In genomic region chr7:133580296-133580640, GRCm38 (mm10) we compare ENCODE assay signal across 27 mouse cellular contexts. TPM values are rescaled to one million over a fixed set of nuclear protein-coding genes. Genes with fewer than 3 reads are reported as not detected.
DNase-seq lines count a peak whose midpoint lies in the region; ATAC-seq and TF ChIP-seq lines count a peak whose summit lies in the region.
"Had no signal": no experiment of that assay in that cellular context is flagged by ENCODE, and none has a peak within 500 bp of the region (broad histone marks: within the 10 kb centered on the region; RNA-seq: fewer than 3 reads in every experiment).

No protein-coding gene starts in this region.

- no peak overlapping the region for H3K4me3 ChIP-seq in kidney, adult 2 months (ENCODE audit: insufficient read depth, low read depth, low read length)
- H3K4me3 ChIP-seq: forebrain, embryonic 10.5 days; heart, adult 2 months; limb, embryonic 10.5 days had no signal

- no peak overlapping the region for H3K27ac ChIP-seq in kidney, adult 2 months (ENCODE audit: insufficient read depth, low read depth, low read length)
- H3K27ac ChIP-seq: forebrain, embryonic 10.5 days; heart, adult 2 months; hindbrain, embryonic 14.5 days; limb, embryonic 10.5 days had no signal

- no peaks in the 10 kb centered on the region for H3K4me1 ChIP-seq in kidney, adult 2 months (ENCODE audit: control insufficient read depth, insufficient read depth, low read length)

- intact Hi-C loops in left cerebral cortex, postnatal 36 days (cut with DNase I) = no loop called here

- ATAC-seq in frontal cortex, adult (ENCODE audit: low TSS enrichment) = peak; percentile 77
- no peak for ATAC-seq in CD4-positive, CD25-positive, alpha-beta regulatory T cell, adult 4 months
- ATAC-seq: forebrain, postnatal 0 days; midbrain, embryonic 16.5 days had no signal

- no peaks in the 10 kb centered on the region for H3K27me3 ChIP-seq in kidney, adult 2 months (replicated peaks; ENCODE audit: control insufficient read depth, insufficient read depth, low read length)

- no peak for TF ChIP-seq CTCF in kidney, adult 2 months (conservative IDR thresholded peaks at IDR 0.05; ENCODE audit: insufficient read depth, insufficient read length, low read depth, low read length)

- H3K36me3 ChIP-seq in kidney, adult 2 months (ENCODE audit: control insufficient read depth, insufficient read depth, low read length) = no peaks in the 10 kb centered on the region
- H3K36me3 ChIP-seq: forebrain, embryonic 10.5 days; limb, embryonic 10.5 days had no signal

- peak; percentile 74 for DNase-seq in brain, adult 2 months (ENCODE audit: low read depth, low spot score)
- peak; percentile 47 for DNase-seq in layer of hippocampus, adult 9-11 months
- DNase-seq in left cerebral cortex, postnatal 36 days (ENCODE audit: low spot score in 2 of 2) = peak; percentile 38 to 49
- DNase-seq in kidney, adult 2 months = no peak
- no peak for DNase-seq in cerebellum, postnatal 14 days
- DNase-seq: cerebellum, postnatal 25 days; gastrocnemius, postnatal 10 days; heart, adult 2 months; heart, postnatal 36 days; kidney, adult 9 months; kidney, postnatal 25 days; lung, adult 18-20 months; lung, postnatal 36 days; thymus, postnatal 14 days had no signal

- TF ChIP-seq POLR2A in kidney, adult 2 months (IDR thresholded peaks at IDR 0.05; ENCODE audit: low read depth, low read length) = no peak

- 89% methylated on average over 4 of the region's 4 CpGs for WGBS in kidney, adult 2 months

RNA-seq across cellular contexts. Expression of gene Tex36, which starts 21.7 kb away (rescaled TPM):
- not detected for total RNA-seq in left cerebral cortex, postnatal 36 days (2021)
- polyA plus RNA-seq in kidney, adult 2 months (2012; rRNA removed) = not detected in 2 replicates
- polyA plus RNA-seq in CD4-positive, CD25-positive, alpha-beta regulatory T cell, adult 4 months (2017; shearing (Covaris generic)) = not detected
- total RNA-seq: adrenal gland, adult 18-20 months; forebrain, postnatal 0 days; gastrocnemius, postnatal 10 days; heart, adult 2 months; heart, postnatal 36 days; liver, adult 2 months; megakaryocyte-erythroid progenitor cell, adult 5-6 weeks had no signal
- polyA plus RNA-seq: C2C12; forebrain, embryonic 10.5 days; heart, adult 2 months; heart, embryonic 14.5 days; hindbrain, embryonic 14.5 days; intestine, embryonic 14.5 days; limb, embryonic 10.5 days; liver, adult 2 months; midbrain, embryonic 16.5 days had no signal

RNA-seq across cellular contexts. Expression of gene Edrf1, which starts 57.1 kb away (rescaled TPM):
- total RNA-seq in left cerebral cortex, postnatal 36 days (2021) = 10 to 100 TPM; 20.3 to 26.5 TPM
- 9.0 and 12.4 TPM in 2 replicates for polyA plus RNA-seq in kidney, adult 2 months (2012; rRNA removed)
- polyA plus RNA-seq in CD4-positive, CD25-positive, alpha-beta regulatory T cell, adult 4 months (2017; shearing (Covaris generic)) = 10 to 100 TPM; 16.4 to 18.5 TPM

Comparison
In these comparisons a context has a peak if more than half of its experiments do, and no peak if none do; other contexts are left out.
1. DNase-seq: peak in brain, adult 2 months (single experiment), layer of hippocampus, adult 9-11 months (single experiment) and left cerebral cortex, postnatal 36 days (2 of 2); none in kidney, adult 2 months (single experiment) and cerebellum, postnatal 14 days (0 of 2).